Mouse (Mus musculus) lung, postnatal 0 days (tissue): ENCODE measurements at regions not wholly inside any gene's neighbourhood (a gene's known extent, or its start where the extent isn't known, plus 50 kb on each side); places are given as distances from the start of the nearest gene placed in this dataset.

ENCODE experiments used
- CTCF ChIP-seq: IDR thresholded peaks from 2 replicates; pipeline ENCODE4 v1.5.1; 2016; ENCODE audit warnings: antibody characterized with exemption, mild to moderate bottlenecking
- EP300 ChIP-seq: IDR thresholded peaks from 2 replicates; pipeline ENCODE4 v1.6.1; 2016; ENCODE audit warnings: antibody characterized with exemption, mild to moderate bottlenecking, control low read depth

DNA sequence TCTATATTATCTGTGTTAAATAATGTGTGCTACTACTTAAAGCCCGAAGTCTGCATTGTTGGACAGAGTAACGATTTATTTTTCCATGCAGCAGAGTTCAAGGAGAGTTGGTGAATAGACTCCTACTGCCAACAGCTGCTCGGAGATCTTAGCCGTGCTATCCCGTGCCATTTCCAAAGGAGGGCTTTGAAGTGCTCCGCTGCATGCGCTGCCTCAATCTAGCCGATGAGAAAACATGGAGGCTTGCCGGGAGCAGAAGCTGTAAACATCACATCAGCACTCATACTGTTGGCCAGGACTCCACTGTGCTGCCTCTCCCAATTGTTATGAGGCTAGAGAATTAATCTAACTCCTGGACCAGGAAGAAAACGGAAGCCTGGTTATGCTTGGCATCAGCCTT, 174.1 kb upstream of the Hnrnpa3 start:
- TF ChIP-seq EP300 (no peak), CTCF (no peak)
